Mouse (Mus musculus) embryonic facial prominence, embryonic 10.5 days (tissue): ENCODE data around the gene Gclc. TPM values are rescaled to one million over a fixed set of nuclear protein-coding genes. Genes with fewer than 3 reads are reported as not detected.
A peak's percentile ranks its signal among the peaks of the same experiment; 100 is the strongest.
"Not testable (repeated sequence)": the region's sequence is repeated elsewhere in the genome, so short reads cannot be mapped to it uniquely, and the experiment has no call there.

Source experiments
- DNase-seq: peaks from one replicate; pipeline ENCODE4 v3.0.0-alpha.2; 2017; ENCODE audit warnings: low spot score
- H3K27ac ChIP-seq: fragments of 300-500 bp; sonication (generic); replicated peaks from 2 replicates; pipeline ENCODE4 v1.5.1; 2016; ENCODE audit warnings: mild to moderate bottlenecking
- H3K27me3 ChIP-seq: fragments of 300-500 bp; sonication (generic); replicated peaks from 2 replicates; pipeline ENCODE4 v1.6.1; 2016; ENCODE audit warnings: low read depth, mild to moderate bottlenecking; ENCODE audit not compliant: poor library complexity, severe bottlenecking
- H3K36me3 ChIP-seq: fragments of 300-500 bp; sonication (generic); replicated peaks from 2 replicates; pipeline ENCODE4 v1.6.1; 2016; ENCODE audit warnings: mild to moderate bottlenecking, moderate library complexity
- H3K4me1 ChIP-seq: fragments of 300-500 bp; sonication (generic); 2 replicates; pipeline ENCODE4 v1.6.1; 2016
- H3K4me3 ChIP-seq: fragments of 300-500 bp; sonication (generic); 2 replicates; pipeline ENCODE4 v1.5.1; 2016; ENCODE audit warnings: mild to moderate bottlenecking, moderate library complexity
- H3K9me3 ChIP-seq: fragments of 300-500 bp; sonication (generic); 2 replicates; pipeline ENCODE4 v1.6.1; 2016; ENCODE audit warnings: mild to moderate bottlenecking
- WGBS: fragments of 180-500 bp; shearing (Covaris S2); methylation state at CpG from one replicate; pipeline ENCODE4 v1.1.7; 2016; 5-methylcytosine and 5-hydroxymethylcytosine counted together
- polyA plus RNA-seq: library from polyadenylated mRNA; unstranded; fragments of >200 nt; fragmentation: Nextera tagmentation; extraction: Ambion mirVana; gene quantifications from 2 replicates; pipeline ENCODE4 v1.2.1, GENCODE M21; 2016

Gclc gene
- polyA plus RNA-seq, 1 experiment from 2014 or later, result 14.5 TPM

- Histone ChIP-seq H3K36me3 (no peaks in the 10 kb centered on the region), H3K4me1 (no peaks in the 10 kb centered on the region), H3K27ac (no peak overlapping the region), H3K4me3 (no peak overlapping the region), H3K27me3 (no peaks in the 10 kb centered on the region), H3K9me3 (no peaks in the 10 kb centered on the region)
- DNase-seq, result no peak
- WGBS, result 93% methylated on average over 1 of the region's 1 CpGs
Measured at GRCm38 (mm10) chr9:77722381-77722780, 32.0 kb upstream of the Gclc start.

DNA sequence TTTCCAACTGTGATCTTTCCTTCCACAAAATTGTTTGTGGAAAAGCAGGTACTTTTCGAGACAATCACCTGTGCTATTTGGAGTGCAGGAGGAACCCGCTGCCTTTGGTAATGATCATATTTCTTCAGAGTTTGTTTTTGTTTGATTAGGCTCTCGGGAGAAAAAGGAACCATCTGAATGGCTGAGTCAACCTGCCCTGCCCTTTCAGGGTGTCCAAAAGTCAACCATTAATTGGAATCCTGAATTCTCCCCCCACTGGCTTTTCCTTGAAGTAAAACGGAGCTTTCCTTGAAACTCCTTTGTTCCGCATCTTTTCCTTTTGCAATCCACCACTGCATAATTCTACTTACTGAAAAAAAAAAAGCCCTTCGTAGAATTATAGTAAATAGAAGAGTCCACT, 30.1 kb upstream of the Gclc start:
- no peak for DNase-seq
- WGBS, result 71% methylated on average over 6 of the region's 6 CpGs
- no peaks in the 10 kb centered on the region for H3K36me3 ChIP-seq

DNA sequence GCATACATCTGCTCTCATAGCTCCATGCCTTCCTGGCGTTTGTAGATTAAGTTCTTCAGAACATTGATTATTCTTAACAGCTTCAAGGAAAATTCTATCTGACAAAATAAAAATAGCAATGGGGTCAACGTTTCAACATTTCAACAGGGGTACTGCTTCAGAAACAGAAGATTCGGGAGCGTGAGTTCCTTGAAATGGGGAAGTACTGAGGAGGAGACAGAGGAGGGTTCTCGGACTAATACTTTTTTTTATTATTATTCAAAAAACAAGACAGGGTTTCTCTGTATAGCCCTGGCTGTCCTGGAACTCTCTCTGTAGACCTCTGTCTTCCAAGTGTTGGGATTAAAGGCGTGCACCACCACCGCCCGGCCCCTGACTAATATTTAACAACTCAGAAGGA, 28.9 kb upstream of the Gclc start:
- 91% methylated on average over 8 of the region's 8 CpGs for WGBS
- no peak overlapping the region for H3K4me3 ChIP-seq

More for the DNA sequence above, 30.1 kb upstream of the Gclc start:
- H3K4me3 ChIP-seq, result no peak overlapping the region
- no peaks in the 10 kb centered on the region for H3K27me3 ChIP-seq
- H3K27ac ChIP-seq, result no peak overlapping the region
- H3K4me1 ChIP-seq, result no peaks in the 10 kb centered on the region
- H3K9me3 ChIP-seq, result no peaks in the 10 kb centered on the region

GRCm38 (mm10) chr9:77726018-77726684, 28.2 kb upstream of the Gclc start:
- 91% methylated on average over 6 of the region's 6 CpGs for WGBS
- DNase-seq, result no peak
- Histone ChIP-seq H3K27ac (no peak overlapping the region), H3K4me1 (no peaks in the 10 kb centered on the region), H3K27me3 (no peaks in the 10 kb centered on the region), H3K4me3 (no peak overlapping the region), H3K36me3 (no peaks in the 10 kb centered on the region), H3K9me3 (no peaks in the 10 kb centered on the region)

More for the DNA sequence above, 28.9 kb upstream of the Gclc start:
- H3K9me3 ChIP-seq, result no peaks in the 10 kb centered on the region
- no peaks in the 10 kb centered on the region for H3K36me3 ChIP-seq
- no peak for DNase-seq
- no peak overlapping the region for H3K27ac ChIP-seq
- H3K27me3 ChIP-seq, result no peaks in the 10 kb centered on the region
- H3K4me1 ChIP-seq, result no peaks in the 10 kb centered on the region

DNA sequence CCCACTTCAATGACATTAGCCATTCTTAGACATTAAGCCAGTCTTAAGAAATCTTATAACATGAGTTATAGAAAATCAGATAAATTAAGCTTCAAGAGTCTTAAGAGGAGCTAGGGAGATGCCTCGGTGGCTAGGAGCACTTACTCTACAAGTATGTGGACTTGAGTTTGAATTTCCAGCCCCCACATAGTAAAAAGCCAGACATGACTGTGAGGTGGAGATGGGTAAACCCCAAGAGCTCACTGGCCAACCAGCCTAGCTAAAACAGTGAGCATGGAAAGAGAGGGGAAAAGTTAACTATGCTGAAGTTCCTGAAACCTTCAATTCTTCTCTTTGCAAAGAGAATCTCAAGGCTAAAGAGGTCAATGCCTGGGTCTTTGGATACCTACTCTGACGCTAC, 27.3 kb upstream of the Gclc start:
- Histone ChIP-seq H3K36me3 (no peaks in the 10 kb centered on the region), H3K27ac (no peak overlapping the region), H3K4me1 (no peaks in the 10 kb centered on the region), H3K4me3 (no peak overlapping the region), H3K9me3 (no peaks in the 10 kb centered on the region), H3K27me3 (no peaks in the 10 kb centered on the region)
- WGBS, result 89% methylated on average over 2 of the region's 2 CpGs
- no peak for DNase-seq

GRCm38 (mm10) chr9:77732067-77732466, 22.3 kb upstream of the Gclc start:
- peaks cover 3% of the 10 kb centered on the region; the same call in 1 of the 2 replicates for H3K9me3 ChIP-seq
- H3K36me3 ChIP-seq, result no peaks in the 10 kb centered on the region
- no peak for DNase-seq
- no peaks in the 10 kb centered on the region for H3K4me1 ChIP-seq
- H3K4me3 ChIP-seq, result no peak overlapping the region
- H3K27ac ChIP-seq, result no peak overlapping the region
- H3K27me3 ChIP-seq, result no peaks in the 10 kb centered on the region
- WGBS, result 78% methylated on average over 3 of the region's 3 CpGs

GRCm38 (mm10) chr9:77737298-77738041, 16.9 kb upstream of the Gclc start:
- Histone ChIP-seq H3K9me3 (peaks cover 3% of the 10 kb centered on the region; the same call in 1 of the 2 replicates), H3K27me3 (no peaks in the 10 kb centered on the region), H3K4me1 (no peaks in the 10 kb centered on the region), H3K27ac (no peak overlapping the region), H3K36me3 (no peaks in the 10 kb centered on the region), H3K4me3 (no peak overlapping the region)
- WGBS, result 91% methylated on average over 6 of the region's 6 CpGs
- no peak for DNase-seq

DNA sequence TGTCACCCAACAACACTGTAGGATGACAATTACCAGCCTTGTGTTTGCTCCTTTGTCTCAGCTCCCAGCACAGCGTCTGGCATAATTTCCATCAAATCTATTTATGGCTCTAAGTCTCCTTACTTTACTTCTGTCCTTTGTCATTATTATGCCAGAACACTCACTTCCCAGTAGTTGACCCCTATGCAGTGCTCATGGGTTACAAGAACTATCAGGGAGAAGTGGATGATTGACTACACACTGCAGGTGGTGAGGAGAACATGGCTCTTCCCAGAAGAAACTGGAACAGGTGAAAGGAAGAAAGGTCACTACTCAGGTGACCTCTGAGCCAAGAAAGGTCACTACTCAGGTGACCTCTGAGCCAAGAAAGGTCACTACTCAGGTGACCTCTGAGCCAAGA, 12.9 kb upstream of the Gclc start:
- 88% methylated on average over 1 of the region's 1 CpGs for WGBS
- Histone ChIP-seq H3K27ac (no peak overlapping the region), H3K4me1 (no peaks in the 10 kb centered on the region)

DNA sequence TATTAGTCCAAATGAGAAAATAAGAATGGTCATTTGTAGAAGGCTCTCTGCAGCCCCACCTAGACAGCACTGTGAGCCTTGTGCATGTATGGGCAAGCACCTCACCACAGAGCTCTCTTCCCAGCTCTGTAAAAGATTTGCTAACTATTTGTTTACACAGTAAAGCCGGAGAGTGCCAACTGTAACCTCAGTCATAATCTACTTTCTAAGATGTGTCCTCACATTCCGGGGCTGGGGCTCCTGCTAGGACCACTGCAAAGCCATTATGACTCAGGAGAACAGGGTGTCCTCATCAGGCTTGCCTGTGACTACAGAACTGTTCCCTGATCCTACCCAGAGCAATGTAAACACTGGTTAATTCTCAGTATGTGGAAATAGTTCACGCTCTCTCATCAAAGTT, 9.5 kb upstream of the Gclc start:
- Histone ChIP-seq H3K4me3 (no peak overlapping the region), H3K27me3 (no peaks in the 10 kb centered on the region), H3K27ac (no peak overlapping the region), H3K36me3 (no peaks in the 10 kb centered on the region), H3K9me3 (no peaks in the 10 kb centered on the region), H3K4me1 (peaks cover 7% of the 10 kb centered on the region)
- no peak for DNase-seq
- WGBS, result 69% methylated on average over 3 of the region's 3 CpGs

More for the DNA sequence above, 12.9 kb upstream of the Gclc start:
- DNase-seq, result no peak
- Histone ChIP-seq H3K4me3 (no peak overlapping the region), H3K36me3 (no peaks in the 10 kb centered on the region), H3K27me3 (no peaks in the 10 kb centered on the region), H3K9me3 (no peaks in the 10 kb centered on the region)

DNA sequence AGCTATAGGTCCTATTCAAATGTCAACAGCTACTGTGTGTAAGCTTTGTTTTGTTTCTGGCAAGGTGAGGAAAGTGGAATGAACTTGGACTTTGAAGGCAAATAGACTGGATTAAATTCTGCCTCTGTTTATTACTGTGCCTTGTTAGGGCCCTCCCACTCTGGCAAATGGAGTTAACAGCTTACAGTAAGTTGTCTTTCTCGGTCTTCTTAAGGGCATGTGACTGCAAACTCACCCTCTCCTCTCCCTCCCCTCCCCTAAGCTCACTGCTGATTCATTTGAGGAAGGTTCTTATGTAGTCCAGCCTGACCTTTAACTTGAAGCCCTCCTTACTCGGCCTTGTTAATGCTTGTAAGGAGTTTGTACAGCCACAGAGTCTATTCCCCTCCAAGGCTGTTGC, 8.0 kb upstream of the Gclc start:
- H3K4me3 ChIP-seq, result no peak overlapping the region
- H3K4me1 ChIP-seq, result peaks cover 15% of the 10 kb centered on the region
- no peak overlapping the region for H3K27ac ChIP-seq
- no peak for DNase-seq
- no peaks in the 10 kb centered on the region for H3K27me3 ChIP-seq
- H3K36me3 ChIP-seq, result no peaks in the 10 kb centered on the region
- no peaks in the 10 kb centered on the region for H3K9me3 ChIP-seq
- 53% methylated on average over 2 of the region's 2 CpGs for WGBS

GRCm38 (mm10) chr9:77748292-77748691, 6.0 kb upstream of the Gclc start:
- H3K27ac ChIP-seq, DNase-seq, H3K36me3 ChIP-seq, H3K27me3 ChIP-seq, H3K4me3 ChIP-seq, H3K9me3 ChIP-seq: not testable (repeated sequence)
- 93% methylated on average over 1 of the region's 1 CpGs for WGBS
- H3K4me1 ChIP-seq, result peaks cover 16% of the 10 kb centered on the region

DNA sequence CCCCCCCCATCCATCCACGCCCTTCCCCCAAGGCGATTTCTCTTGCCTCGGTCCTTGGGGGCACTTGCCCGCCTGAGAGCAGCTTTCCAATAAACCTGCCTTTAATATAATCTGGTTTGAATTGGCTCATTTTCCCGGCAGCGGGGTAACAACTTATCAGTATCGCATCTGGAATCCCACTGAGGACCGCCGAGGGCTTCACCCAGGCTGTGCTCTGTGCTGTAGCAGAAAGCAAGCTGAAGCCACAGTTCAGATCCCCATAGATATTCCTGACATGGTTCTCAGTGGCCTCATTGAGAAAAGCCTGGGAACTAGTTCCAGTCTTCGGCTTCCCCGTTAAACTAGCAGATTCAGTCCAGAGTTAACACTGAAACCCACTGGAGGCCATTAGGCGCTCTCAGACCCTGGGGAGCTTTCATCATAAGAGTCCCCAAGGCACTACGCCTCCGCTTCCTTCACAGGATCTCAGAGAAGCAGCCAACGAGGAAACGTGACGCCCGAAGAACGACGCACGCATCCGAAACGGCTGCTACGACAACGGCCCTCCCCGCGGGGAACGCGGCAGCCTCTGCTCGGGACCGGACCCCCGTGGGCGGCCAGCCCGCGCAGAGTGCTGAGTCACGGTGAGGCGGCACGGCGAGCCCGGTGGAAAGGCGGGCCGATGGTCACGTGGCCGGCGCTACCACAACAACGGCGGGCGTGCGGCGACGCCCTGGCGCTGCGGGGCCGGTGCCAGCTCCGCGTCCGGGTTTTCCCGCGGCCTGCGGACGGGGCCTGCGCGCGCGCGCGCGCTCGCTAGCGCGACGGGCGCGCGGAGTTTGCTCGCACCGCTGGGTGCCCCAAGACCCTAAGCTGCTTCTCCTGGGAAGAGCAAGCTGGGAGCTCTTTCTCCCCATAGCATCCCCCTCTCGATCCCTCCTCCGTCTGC, 3.9 kb upstream of the Gclc start:
- 0 out of 2 replicates have a peak, but pooled peaks cover 5% of the 10 kb centered on the region for H3K27me3 ChIP-seq
- peak overlapping the region; percentile 91 for H3K27ac ChIP-seq
- peak; percentile 92 for DNase-seq
- peaks cover 18% of the 10 kb centered on the region for H3K4me1 ChIP-seq
- H3K4me3 ChIP-seq, result peak overlapping the region; percentile 73
- WGBS, result under 1% methylated on average over 79 of the region's 79 CpGs
- H3K9me3 ChIP-seq, result no peaks in the 10 kb centered on the region
- no peaks in the 10 kb centered on the region for H3K36me3 ChIP-seq
